Mouse (Mus musculus) lung, embryonic 16.5 days (tissue): ENCODE measurements around the gene Gm21761. TPM values are rescaled to one million over a fixed set of nuclear protein-coding genes. Genes with fewer than 3 reads are reported as not detected.

Experiments used
- polyA plus RNA-seq: library from polyadenylated mRNA; unstranded; fragments of >200 nt; fragmentation: Nextera tagmentation; extraction: Ambion mirVana; gene quantifications from 2 replicates; pipeline ENCODE4 v1.2.1, GENCODE M21; 2015

The Gm21761 gene
- polyA plus RNA-seq, 1 experiment from 2014 or later = not detected

Other genes starting within 250 kb of the Gm21761 start
- 89.4 and 99.0 TPM in 2 replicates for gene Hmgcs1, start 238.9 kb downstream of the Gm21761 start, polyA plus RNA-seq
- gene Nim1k, start 173.4 kb downstream of the Gm21761 start, polyA plus RNA-seq = 0.89 and 0.99 TPM in 2 replicates
- gene Zfp131, start 138.4 kb downstream of the Gm21761 start, polyA plus RNA-seq = 31.7 and 33.3 TPM in 2 replicates
- not detected in 2 replicates for gene AF067063, start 99.1 kb downstream of the Gm21761 start, polyA plus RNA-seq
- not detected in 2 replicates for gene D13Ertd608e, start 93.3 kb downstream of the Gm21761 start, polyA plus RNA-seq
- gene Tcstv1, start 34.5 kb downstream of the Gm21761 start, polyA plus RNA-seq = not detected in 2 replicates
- not detected in 2 replicates for gene B020031M17Rik, start 21.5 kb upstream of the Gm21761 start, polyA plus RNA-seq
- gene Gm36079, start 97.7 kb upstream of the Gm21761 start, polyA plus RNA-seq = not detected in 2 replicates
- not detected in 2 replicates for gene Gm21188, start 122.9 kb upstream of the Gm21761 start, polyA plus RNA-seq
- not detected in 2 replicates for gene Gm20767, start 211.0 kb upstream of the Gm21761 start, polyA plus RNA-seq
- not detected in 2 replicates for gene Gm21818, start 243.2 kb upstream of the Gm21761 start, polyA plus RNA-seq